Mouse (Mus musculus): ENCODE measurements around the gene Kng1.

- no peak for TF ChIP-seq POLR2A (IDR thresholded peaks at IDR 0.05; ENCODE audit: control insufficient read depth in 1 of 2, insufficient read depth in 1 of 2, low read depth in 1 of 2, low read length in 2 of 2, poor library complexity in 1 of 2)
- TF ChIP-seq CTCF (IDR thresholded peaks at IDR 0.05 in 2 of 3, conservative IDR thresholded peaks at IDR 0.05 in 1 of 3; ENCODE audit: control insufficient read depth in 1 of 3, insufficient read depth in 1 of 3, low read depth in 2 of 3, low read length in 3 of 3, poor library complexity in 1 of 3, severe bottlenecking in 1 of 3): no peak
- no peak for TF ChIP-seq MYB (IDR thresholded peaks at IDR 0.05; ENCODE audit: low read depth, low read length)
- no peak for TF ChIP-seq UBTF (IDR thresholded peaks at IDR 0.05; ENCODE audit: borderline replicate concordance, insufficient read depth, low read depth, low read length)
- no peak for TF ChIP-seq USF2 (IDR thresholded peaks at IDR 0.05; ENCODE audit: borderline replicate concordance in 1 of 2, insufficient read depth in 1 of 2, low read depth in 1 of 2, low read length in 2 of 2)
- no peak for TF ChIP-seq EP300 (IDR thresholded peaks at IDR 0.05; ENCODE audit: low read depth in 1 of 2, low read length in 2 of 2)
Observed at GRCm38 (mm10) chr16:23103038-23103745, 45.5 kb downstream of the Kng1 start.
